Mouse (Mus musculus) liver, embryonic 16.5 days (tissue): ENCODE results near the gene Rab11fip4. TPM values are rescaled to one million over a fixed set of nuclear protein-coding genes. Genes with fewer than 3 reads are reported as not detected.

ENCODE experiments used
- ATAC-seq: fragments of 200-750 bp; cut with Nextera tagmentation; 2 replicates; pipeline ENCODE4 v1.8.0; 2017; ENCODE audit warnings: low read depth, mild to moderate bottlenecking, moderate number of reproducible peaks, moderate library complexity
- H3K27ac ChIP-seq: fragments of 300-500 bp; sonication (generic); 2 replicates; pipeline ENCODE4 v1.5.1; 2014; ENCODE audit warnings: mild to moderate bottlenecking, low read length
- H3K27me3 ChIP-seq: fragments of 300-500 bp; sonication (generic); 2 replicates; pipeline ENCODE4 v1.6.1; 2014; ENCODE audit warnings: low read depth, low read length, mixed read lengths; ENCODE audit not compliant: control insufficient read depth, insufficient read depth
- H3K36me3 ChIP-seq: fragments of 300-500 bp; sonication (generic); 2 replicates; pipeline ENCODE4 v1.6.1; 2014; ENCODE audit warnings: mild to moderate bottlenecking; ENCODE audit not compliant: control insufficient read depth, insufficient read depth
- H3K4me1 ChIP-seq: fragments of 300-500 bp; sonication (generic); 2 replicates; pipeline ENCODE4 v1.6.1; 2014; ENCODE audit warnings: low read depth, low read length, mixed read lengths; ENCODE audit not compliant: control insufficient read depth
- H3K4me2 ChIP-seq: fragments of 300-500 bp; sonication (generic); 2 replicates; pipeline ENCODE4 v1.6.1; 2014; ENCODE audit warnings: low read depth, low read length, mixed read lengths
- H3K4me3 ChIP-seq: fragments of 300-500 bp; sonication (generic); 2 replicates; pipeline ENCODE4 v1.5.1; 2014; ENCODE audit warnings: low read depth, mild to moderate bottlenecking, low read length
- H3K9ac ChIP-seq: fragments of 300-500 bp; sonication (generic); 2 replicates; pipeline ENCODE4 v1.6.1; 2014; ENCODE audit warnings: low read depth, low read length
- H3K9me3 ChIP-seq: fragments of 300-500 bp; sonication (generic); replicated peaks from 2 replicates; pipeline ENCODE4 v1.6.1; 2016; ENCODE audit warnings: low read length; ENCODE audit not compliant: control insufficient read depth
- WGBS: fragments of 180-500 bp; shearing (Covaris S2); extraction: QIAGEN DNeasy Blood & Tissue Kit; methylation state at CpG from one replicate; pipeline ENCODE4 v1.1.7; 2014; ENCODE audit not compliant: insufficient replicate concordance; 5-methylcytosine and 5-hydroxymethylcytosine counted together
- polyA plus RNA-seq: library from polyadenylated mRNA; unstranded; fragments of >200 nt; fragmentation: Nextera tagmentation; extraction: Ambion mirVana; gene quantifications from 2 replicates; pipeline ENCODE4 v1.2.1, GENCODE M21; 2015

Gene Rab11fip4
- polyA plus RNA-seq, 1 experiment from 2014 or later, result 1.3 TPM

DNA sequence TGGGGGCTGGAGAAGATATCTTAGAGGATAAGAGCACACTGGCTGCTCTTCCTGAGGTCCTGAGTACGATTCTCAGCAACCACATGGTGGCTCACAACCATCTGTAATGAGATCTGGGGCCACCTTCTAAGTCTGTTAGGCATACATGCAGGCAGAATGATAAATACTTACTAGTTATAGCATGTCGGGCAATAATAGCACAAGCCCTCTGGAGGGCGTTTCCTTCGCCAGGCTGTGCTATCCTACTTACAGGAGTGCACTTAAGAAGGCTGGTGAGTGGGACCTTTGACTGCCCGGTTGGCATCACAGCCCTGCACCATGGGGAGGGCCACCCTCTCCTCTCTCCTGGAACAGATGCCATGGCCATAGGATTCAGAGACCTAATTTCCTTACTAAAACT is 112.4 kb downstream of the Rab11fip4 start:
- H3K4me1 ChIP-seq, result peaks cover 12% of the 10 kb centered on the region
- H3K36me3 ChIP-seq, result no peaks in the 10 kb centered on the region
- peak overlapping the region; percentile 77 for H3K4me3 ChIP-seq
- no peaks in the 10 kb centered on the region for H3K9me3 ChIP-seq
- peak overlapping the region; percentile 92; the same call in 1 of the 2 replicates for H3K27ac ChIP-seq
- peak overlapping the region; percentile 81 for H3K4me2 ChIP-seq
- peak overlapping the region; percentile 91 for H3K9ac ChIP-seq
- peak; percentile 31 for ATAC-seq
- 0% methylated on average over 5 of the region's 5 CpGs for WGBS
- no peaks in the 10 kb centered on the region for H3K27me3 ChIP-seq

DNA sequence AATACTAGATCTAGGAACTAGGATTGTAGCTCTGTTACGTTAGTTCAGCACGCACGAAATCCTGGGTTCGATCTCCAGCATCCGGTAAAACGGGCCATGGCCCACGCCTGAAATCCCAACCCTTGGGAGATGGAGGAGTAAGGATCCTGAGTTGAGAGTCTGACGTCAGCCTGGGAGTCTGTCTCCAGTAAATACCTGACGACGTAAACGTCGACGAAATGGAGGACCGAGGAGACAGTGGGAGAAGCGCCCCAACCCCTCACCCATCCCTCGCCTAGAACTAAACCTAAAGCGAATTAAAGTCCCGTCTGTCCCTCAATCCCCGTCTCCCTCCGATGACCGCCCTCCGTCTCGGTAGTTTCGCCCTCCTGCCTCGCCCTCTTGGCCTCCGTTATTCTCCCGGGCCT is 112.9 kb downstream of the Rab11fip4 start:
- ATAC-seq, result peak; percentile 22
- Histone ChIP-seq H3K9ac (peak overlapping the region; percentile 91), H3K9me3 (no peaks in the 10 kb centered on the region), H3K4me1 (peaks cover 12% of the 10 kb centered on the region), H3K4me2 (peak overlapping the region; percentile 81), H3K4me3 (peak overlapping the region; percentile 77), H3K27ac (peak overlapping the region; percentile 92), H3K36me3 (no peaks in the 10 kb centered on the region), H3K27me3 (peaks cover under 1% of the 10 kb centered on the region; the same call in 1 of the 2 replicates)
- under 1% methylated on average over 27 of the region's 27 CpGs for WGBS

DNA sequence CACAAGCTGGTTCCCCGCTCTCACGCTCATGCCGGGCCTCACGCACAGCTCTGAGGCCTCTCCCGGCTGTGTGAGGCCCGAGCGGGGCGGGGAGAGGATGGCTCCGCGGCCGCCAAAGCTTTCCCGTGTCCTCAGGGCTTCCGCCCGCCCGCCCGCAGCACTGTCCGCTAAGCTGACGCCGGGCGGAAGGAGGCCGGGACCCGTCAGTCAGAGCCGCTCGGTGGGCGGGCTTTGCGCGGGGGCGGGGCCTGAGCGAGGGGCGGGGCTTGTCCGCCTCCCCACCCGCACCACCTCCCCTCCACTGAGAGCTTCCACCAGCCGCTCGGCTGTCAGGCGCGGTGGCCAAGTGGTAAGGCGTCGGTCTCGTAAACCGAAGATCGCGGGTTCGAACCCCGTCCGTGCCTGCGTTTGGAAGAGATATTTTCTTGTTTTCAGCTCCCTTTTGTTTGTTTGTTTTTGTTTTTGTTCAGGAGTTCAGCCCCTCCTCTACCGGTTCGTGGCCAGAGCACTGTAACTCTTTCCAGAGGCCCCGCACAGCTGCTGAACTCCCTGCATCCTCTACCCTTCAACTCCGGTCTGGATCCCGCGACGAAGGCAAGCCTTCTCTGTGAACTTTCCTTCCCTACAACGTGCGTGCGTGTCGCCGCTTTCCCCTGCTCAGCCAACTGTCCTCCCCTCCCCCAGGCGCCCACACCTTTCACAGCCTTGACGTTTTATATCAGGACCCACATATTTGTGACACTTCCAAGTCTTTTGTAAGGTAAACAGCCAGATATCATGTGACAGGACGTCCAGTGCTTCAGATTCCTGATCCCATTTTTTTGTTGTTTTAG is 113.5 kb downstream of the Rab11fip4 start:
- H3K36me3 ChIP-seq, result no peaks in the 10 kb centered on the region
- peak overlapping the region; percentile 92 for H3K27ac ChIP-seq
- H3K9ac ChIP-seq, result peak overlapping the region; percentile 91
- H3K9me3 ChIP-seq, result no peaks in the 10 kb centered on the region
- peaks cover 12% of the 10 kb centered on the region for H3K4me1 ChIP-seq
- peaks cover 5% of the 10 kb centered on the region for H3K27me3 ChIP-seq
- peak overlapping the region; percentile 77 for H3K4me3 ChIP-seq
- H3K4me2 ChIP-seq, result peak overlapping the region; percentile 81
- under 1% methylated on average over 54 of the region's 61 CpGs for WGBS
- ATAC-seq, result peak; percentile 95

DNA sequence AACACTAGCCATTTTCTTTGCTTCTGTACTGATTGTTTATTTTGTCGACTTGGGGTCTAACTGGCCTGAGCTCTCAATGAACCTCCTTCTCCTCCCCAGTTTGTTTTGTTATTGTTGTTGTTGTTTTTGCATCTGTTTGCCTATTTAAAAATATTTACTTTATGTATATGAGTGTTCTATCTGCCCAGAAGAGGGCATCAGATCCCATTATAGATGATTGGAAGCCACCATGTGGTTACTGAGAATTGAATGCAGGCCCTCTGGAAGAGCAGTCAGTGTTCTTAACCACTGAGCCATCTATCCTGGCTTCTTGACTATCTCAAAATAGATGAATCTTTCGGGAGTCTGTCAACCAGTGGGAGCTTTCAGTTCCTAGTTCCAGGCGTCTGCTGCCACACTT is 116.1 kb downstream of the Rab11fip4 start:
- ATAC-seq, result no peak
- 54% methylated on average over 3 of the region's 3 CpGs for WGBS
- no peak overlapping the region for H3K4me3 ChIP-seq
- no peaks in the 10 kb centered on the region for H3K9me3 ChIP-seq
- H3K27me3 ChIP-seq, result peaks cover 30% of the 10 kb centered on the region
- H3K4me1 ChIP-seq, result peaks cover 19% of the 10 kb centered on the region
- no peak overlapping the region for H3K4me2 ChIP-seq
- H3K27ac ChIP-seq, result no peak overlapping the region
- no peaks in the 10 kb centered on the region for H3K36me3 ChIP-seq
- H3K9ac ChIP-seq, result no peak overlapping the region

DNA sequence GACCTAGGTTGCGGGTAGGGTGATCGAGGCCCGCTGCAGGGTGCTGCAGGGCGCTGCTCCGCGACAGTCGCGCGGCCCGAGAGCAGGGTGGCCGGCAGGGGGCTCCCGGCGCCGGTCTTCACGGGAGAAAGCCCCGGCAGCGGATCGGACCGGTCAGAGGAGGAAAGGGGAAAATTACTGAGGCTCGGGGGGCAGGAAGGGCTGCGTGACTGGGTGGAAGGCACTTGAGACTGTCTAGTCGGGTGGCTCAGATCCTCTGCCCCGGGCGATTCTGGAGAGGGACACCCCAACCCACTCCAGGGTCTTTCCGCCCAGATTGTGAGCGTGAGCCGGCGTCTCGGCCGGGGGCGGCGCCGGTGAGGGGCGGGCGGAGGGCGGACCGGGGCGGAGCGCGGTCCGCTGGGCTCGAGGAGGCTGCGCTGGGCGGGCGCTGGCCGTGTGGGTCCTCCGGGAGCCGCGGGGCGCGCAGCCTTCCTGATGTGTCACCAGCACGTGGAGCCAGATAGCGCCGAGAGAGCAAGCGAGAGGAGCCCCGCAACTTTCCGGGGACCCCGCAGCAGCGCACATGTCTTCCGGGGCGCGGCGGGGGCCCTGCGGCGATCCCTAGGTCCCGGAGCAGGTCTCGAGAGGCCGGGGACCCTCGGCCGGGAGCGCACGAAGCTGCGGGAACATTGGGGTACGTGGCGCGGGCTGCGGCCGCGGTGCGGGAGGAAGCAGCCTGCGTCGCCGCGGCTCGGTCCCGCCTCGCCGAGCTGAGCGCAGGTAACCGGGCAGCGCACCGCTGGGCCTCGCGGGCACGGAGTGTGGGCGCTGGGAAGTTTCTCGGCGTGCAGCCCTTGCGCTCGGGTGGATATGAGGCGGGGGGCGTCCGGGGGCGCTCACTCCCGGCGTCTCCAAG is 120.1 kb downstream of the Rab11fip4 start:
- Histone ChIP-seq H3K4me3 (peak overlapping the region; percentile 63), H3K27me3 (peaks cover 50% of the 10 kb centered on the region), H3K36me3 (no peaks in the 10 kb centered on the region), H3K27ac (no peak overlapping the region), H3K4me2 (peak overlapping the region; percentile 76), H3K9ac (peak overlapping the region; percentile 61), H3K4me1 (peaks cover 8% of the 10 kb centered on the region), H3K9me3 (no peaks in the 10 kb centered on the region)
- under 1% methylated on average over 95 of the region's 106 CpGs for WGBS
- ATAC-seq, result peak; percentile 85

DNA sequence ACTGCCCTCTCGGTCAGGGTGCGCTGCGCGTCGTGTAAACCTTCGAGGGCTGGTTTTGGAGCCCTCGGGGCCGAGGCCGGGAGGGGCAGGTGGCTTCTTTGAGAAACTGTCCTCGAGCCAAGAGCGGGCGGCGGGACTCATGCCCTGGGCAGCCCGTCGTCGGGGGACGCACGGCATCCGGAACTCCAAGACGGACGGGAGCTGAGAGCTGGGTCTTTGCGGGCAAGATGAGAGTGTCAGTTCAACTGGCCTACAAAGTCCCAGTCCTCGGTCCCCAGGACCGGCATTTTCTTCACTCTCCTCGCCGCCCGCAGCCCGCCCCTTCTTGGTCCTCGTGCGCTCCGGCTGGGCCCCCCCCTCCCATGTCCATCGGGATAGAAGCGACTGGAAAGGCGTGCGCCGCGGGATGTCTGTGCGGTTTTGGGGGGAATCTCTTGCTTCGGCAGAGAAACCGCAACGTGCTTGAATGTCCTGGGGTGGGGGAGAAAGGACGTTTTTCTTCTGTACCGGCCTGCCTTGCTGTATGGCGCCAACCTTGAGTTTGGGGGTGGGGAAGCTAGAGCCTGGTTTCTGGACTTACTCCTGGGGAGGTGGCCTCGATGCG is 120.9 kb downstream of the Rab11fip4 start:
- 3% methylated on average over 41 of the region's 46 CpGs for WGBS
- Histone ChIP-seq H3K36me3 (no peaks in the 10 kb centered on the region), H3K27ac (no peak overlapping the region), H3K4me2 (peak overlapping the region; percentile 76), H3K9me3 (no peaks in the 10 kb centered on the region), H3K4me1 (peaks cover 8% of the 10 kb centered on the region), H3K27me3 (peaks cover 50% of the 10 kb centered on the region), H3K9ac (peak overlapping the region; percentile 61), H3K4me3 (peak overlapping the region; percentile 63)
- ATAC-seq, result 0 out of 2 replicates have a peak, but pooled peaks have one; percentile 4

DNA sequence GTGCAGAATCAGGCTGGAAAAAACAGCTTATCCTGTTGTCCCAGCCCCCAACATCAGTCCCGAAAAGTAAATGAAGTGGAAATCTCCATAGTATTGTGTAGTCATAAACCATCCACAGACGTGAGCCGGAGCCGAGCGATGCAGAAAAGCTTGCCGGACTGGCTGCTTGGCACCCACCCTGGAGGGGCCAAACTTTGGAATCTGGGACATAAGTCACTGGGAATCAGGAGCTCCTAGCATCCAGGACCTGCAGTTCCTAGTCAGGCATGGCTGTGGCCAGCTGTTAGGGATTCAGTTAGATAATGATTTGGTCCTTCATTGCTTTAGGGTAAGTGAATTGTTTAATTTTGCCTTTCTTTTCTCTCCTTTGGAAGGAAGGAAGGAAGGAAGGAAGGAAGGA is 122.2 kb downstream of the Rab11fip4 start:
- H3K9ac ChIP-seq, result no peak overlapping the region
- no peak overlapping the region for H3K4me2 ChIP-seq

DNA sequence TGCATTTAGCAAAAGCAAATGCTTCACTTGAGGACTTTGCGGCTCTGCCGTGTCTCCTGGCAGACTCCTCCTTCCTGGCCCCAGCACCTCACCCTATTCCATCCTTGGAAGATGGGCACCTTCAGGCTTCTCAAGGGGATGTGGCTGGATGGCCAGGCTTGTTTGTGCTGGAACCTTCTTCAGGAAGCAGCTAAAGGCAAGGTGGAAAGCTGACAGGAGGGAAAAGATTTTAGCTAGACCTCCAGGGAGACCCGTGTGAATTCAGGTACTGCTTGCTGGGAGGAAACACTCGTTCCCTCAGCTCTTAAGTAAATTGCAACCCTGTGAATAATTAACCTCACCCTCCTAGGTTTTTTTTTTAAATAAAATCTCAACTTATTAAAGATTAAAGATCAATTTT is 122.7 kb downstream of the Rab11fip4 start:
- ATAC-seq, result no peak
- Histone ChIP-seq H3K9ac (no peak overlapping the region), H3K4me3 (no peak overlapping the region), H3K9me3 (no peaks in the 10 kb centered on the region), H3K4me2 (no peak overlapping the region), H3K27ac (no peak overlapping the region), H3K36me3 (no peaks in the 10 kb centered on the region), H3K4me1 (peaks cover 8% of the 10 kb centered on the region), H3K27me3 (peaks cover 50% of the 10 kb centered on the region)
- 43% methylated on average over 4 of the region's 4 CpGs for WGBS

More for the DNA sequence above, 122.2 kb downstream of the Rab11fip4 start:
- WGBS, result 74% methylated on average over 6 of the region's 6 CpGs
- no peaks in the 10 kb centered on the region for H3K9me3 ChIP-seq
- H3K27me3 ChIP-seq, result peaks cover 50% of the 10 kb centered on the region
- H3K4me3 ChIP-seq, result no peak overlapping the region
- ATAC-seq, result no peak
- peaks cover 8% of the 10 kb centered on the region for H3K4me1 ChIP-seq
- H3K27ac ChIP-seq, result no peak overlapping the region
- H3K36me3 ChIP-seq, result no peaks in the 10 kb centered on the region
